Mouse (Mus musculus) intestine, postnatal 0 days (tissue): ENCODE results near the gene Lgals2. TPM values are rescaled to one million over a fixed set of nuclear protein-coding genes. Genes with fewer than 3 reads are reported as not detected.

ENCODE experiments used
- ATAC-seq: fragments of 200-750 bp; cut with Nextera tagmentation; 2 replicates; pipeline ENCODE4 v1.8.0; 2017; ENCODE audit warnings: mild to moderate bottlenecking, moderate TSS enrichment, moderate library complexity
- H3K27ac ChIP-seq: fragments of 300-500 bp; sonication (generic); 2 replicates; pipeline ENCODE4 v1.5.1; 2014; ENCODE audit warnings: mild to moderate bottlenecking, low read depth, low read length, moderate library complexity
- H3K27me3 ChIP-seq: fragments of 300-500 bp; sonication (generic); replicated peaks from 2 replicates; pipeline ENCODE4 v1.6.1; 2014; ENCODE audit warnings: low read length, mixed read lengths; ENCODE audit not compliant: control insufficient read depth, insufficient read depth
- H3K36me3 ChIP-seq: fragments of 300-500 bp; sonication (generic); 2 replicates; pipeline ENCODE4 v1.6.1; 2014; ENCODE audit warnings: mild to moderate bottlenecking, moderate library complexity; ENCODE audit not compliant: control insufficient read depth, insufficient read depth
- H3K4me1 ChIP-seq: fragments of 300-500 bp; sonication (generic); replicated peaks from 2 replicates; pipeline ENCODE4 v1.6.1; 2014; ENCODE audit warnings: antibody characterized with exemption, low read length, mixed read lengths; ENCODE audit not compliant: control insufficient read depth, insufficient read depth
- H3K4me2 ChIP-seq: fragments of 300-500 bp; sonication (generic); replicated peaks from 2 replicates; pipeline ENCODE4 v1.6.1; 2014; ENCODE audit warnings: low read depth, mild to moderate bottlenecking, moderate library complexity
- H3K4me3 ChIP-seq: fragments of 300-500 bp; sonication (generic); 2 replicates; pipeline ENCODE4 v1.5.1; 2014; ENCODE audit warnings: low read depth, low read length
- H3K9ac ChIP-seq: fragments of 300-500 bp; sonication (generic); 2 replicates; pipeline ENCODE4 v1.6.1; 2014; ENCODE audit warnings: mild to moderate bottlenecking, low read depth, low read length
- H3K9me3 ChIP-seq: fragments of 300-500 bp; sonication (generic); 2 replicates; pipeline ENCODE4 v1.6.1; 2016; ENCODE audit warnings: mixed run types; ENCODE audit not compliant: control insufficient read depth
- CTCF ChIP-seq: sonication (generic); IDR thresholded peaks from 2 replicates; pipeline ENCODE4 v1.5.1; 2016; ENCODE audit warnings: low read depth, mild to moderate bottlenecking, control low read depth, antibody characterized with exemption, moderate library complexity
- WGBS: fragments of 180-500 bp; shearing (Covaris S2); extraction: QIAGEN DNeasy Blood & Tissue Kit; methylation state at CpG from one replicate; pipeline ENCODE4 v1.1.7; 2014; 5-methylcytosine and 5-hydroxymethylcytosine counted together
- polyA plus RNA-seq: library from polyadenylated mRNA; unstranded; fragments of >200 nt; fragmentation: Nextera tagmentation; extraction: Ambion mirVana; gene quantifications from 2 replicates; pipeline ENCODE4 v1.2.1, GENCODE M21; 2015

Lgals2 gene
- polyA plus RNA-seq, 1 experiment from 2014 or later, result 787 TPM

GRCm38 (mm10) chr15:78846352-78846751, 9.0 kb downstream of the Lgals2 start:
- no peak overlapping the region for H3K9ac ChIP-seq
- 74% methylated on average over 8 of the region's 8 CpGs for WGBS
- H3K27me3 ChIP-seq, result no peaks in the 10 kb centered on the region
- H3K4me3 ChIP-seq, result no peak overlapping the region
- H3K27ac ChIP-seq, result no peak overlapping the region
- H3K9me3 ChIP-seq, result no peaks in the 10 kb centered on the region
- H3K4me2 ChIP-seq, result no peak overlapping the region
- TF ChIP-seq CTCF, result no peak
- peaks cover 18% of the 10 kb centered on the region; the same call in 1 of the 2 replicates for H3K4me1 ChIP-seq
- ATAC-seq, result no peak
- peaks cover 11% of the 10 kb centered on the region; the same call in 1 of the 2 replicates for H3K36me3 ChIP-seq

GRCm38 (mm10) chr15:78845867-78846266, 9.5 kb downstream of the Lgals2 start:
- 52% methylated on average over 8 of the region's 8 CpGs for WGBS
- H3K4me3 ChIP-seq, result no peak overlapping the region

GRCm38 (mm10) chr15:78845321-78845720, 10.0 kb downstream of the Lgals2 start:
- 27% methylated on average over 11 of the region's 11 CpGs for WGBS
- no peak for TF ChIP-seq CTCF
- Histone ChIP-seq H3K4me2 (peak overlapping the region; percentile 92), H3K4me3 (peak overlapping the region; percentile 68; the same call in 1 of the 2 replicates), H3K9me3 (no peaks in the 10 kb centered on the region), H3K9ac (no peak overlapping the region), H3K4me1 (peaks cover 9% of the 10 kb centered on the region), H3K27ac (peak overlapping the region; percentile 91; the same call in 1 of the 2 replicates), H3K36me3 (peaks cover 11% of the 10 kb centered on the region; the same call in 1 of the 2 replicates), H3K27me3 (no peaks in the 10 kb centered on the region)
- peak; percentile 29 for ATAC-seq

More at GRCm38 (mm10) chr15:78845867-78846266, 9.5 kb downstream of the Lgals2 start:
- no peak for TF ChIP-seq CTCF
- Histone ChIP-seq H3K27ac (no peak overlapping the region), H3K9ac (no peak overlapping the region), H3K36me3 (peaks cover 11% of the 10 kb centered on the region; the same call in 1 of the 2 replicates), H3K4me1 (peaks cover 13% of the 10 kb centered on the region; the same call in 1 of the 2 replicates), H3K27me3 (no peaks in the 10 kb centered on the region), H3K4me2 (peak overlapping the region; percentile 92), H3K9me3 (no peaks in the 10 kb centered on the region)
- ATAC-seq, result no peak

DNA sequence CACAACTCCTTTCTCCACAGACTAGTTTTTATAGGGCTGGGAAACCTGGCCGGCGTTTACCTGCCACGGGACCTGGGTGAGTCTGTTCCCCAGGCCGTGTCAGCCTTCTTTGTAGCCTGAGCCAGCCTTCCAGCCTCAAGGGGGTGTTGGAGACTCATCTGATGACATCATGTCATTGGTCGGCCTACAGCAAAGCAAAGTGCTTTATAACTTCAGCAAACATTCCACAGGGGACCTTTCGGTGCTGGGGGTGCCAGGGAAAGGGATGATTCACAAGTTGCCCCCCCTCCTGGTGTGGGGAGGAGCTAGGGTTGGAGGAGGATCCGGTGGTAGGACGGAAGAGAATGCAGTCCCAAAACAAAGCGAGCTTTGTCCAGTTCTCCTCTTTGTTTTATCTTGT, 10.5 kb downstream of the Lgals2 start:
- peak; percentile 54 for TF ChIP-seq CTCF
- Histone ChIP-seq H3K9me3 (no peaks in the 10 kb centered on the region), H3K4me3 (peak overlapping the region; percentile 68), H3K27me3 (no peaks in the 10 kb centered on the region), H3K9ac (no peak overlapping the region), H3K4me1 (peaks cover 9% of the 10 kb centered on the region), H3K4me2 (peak overlapping the region; percentile 92), H3K36me3 (peaks cover 11% of the 10 kb centered on the region; the same call in 1 of the 2 replicates), H3K27ac (peak overlapping the region; percentile 91; the same call in 1 of the 2 replicates)
- peak; percentile 61 for ATAC-seq
- WGBS, result 12% methylated on average over 9 of the region's 9 CpGs

DNA sequence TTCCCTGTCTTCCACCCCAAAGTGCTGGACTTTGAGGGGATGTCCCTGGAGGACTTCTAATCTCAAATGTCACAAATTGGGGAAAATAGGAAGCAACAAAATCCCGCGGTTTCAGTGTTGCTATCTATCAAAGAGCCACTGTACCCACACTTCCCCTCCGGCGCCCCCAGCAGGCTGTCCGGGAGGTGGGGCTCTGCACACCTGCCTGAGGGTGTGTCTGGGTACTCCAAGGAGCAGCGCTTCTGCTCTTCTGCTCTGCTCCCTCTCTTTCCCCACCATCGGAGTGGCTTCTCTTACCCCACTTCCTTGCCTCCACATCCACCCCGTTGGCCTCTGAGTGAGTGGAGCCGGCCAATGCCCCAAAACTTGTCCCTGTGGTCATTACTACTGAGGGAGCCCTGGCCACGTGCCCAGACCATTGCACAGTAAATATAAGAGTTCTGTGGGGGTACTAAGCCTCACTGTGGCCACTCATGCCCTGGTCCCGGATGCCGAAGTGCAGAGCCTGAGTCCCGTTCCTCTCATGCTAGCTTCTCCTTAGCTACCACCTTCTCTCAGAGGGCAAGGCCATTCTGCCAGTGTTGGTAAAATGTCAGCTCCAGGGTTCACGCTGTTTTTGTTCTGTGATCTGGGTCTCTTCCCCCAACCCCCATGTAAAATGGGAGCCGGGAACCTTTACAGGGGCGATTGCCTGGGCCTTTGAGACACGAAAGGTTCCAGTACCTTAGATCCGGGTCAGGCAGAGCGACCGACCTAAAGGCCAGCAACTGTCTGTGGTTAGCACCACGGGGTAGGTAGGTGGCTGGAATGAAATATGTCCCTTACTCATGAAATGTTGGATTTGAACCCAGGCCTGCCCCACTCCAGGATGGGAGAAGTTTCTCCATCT, 11.5 kb downstream of the Lgals2 start:
- 19% methylated on average over 21 of the region's 21 CpGs for WGBS
- Histone ChIP-seq H3K27ac (peak overlapping the region; percentile 91), H3K9ac (peak overlapping the region; percentile 85), H3K4me2 (peak overlapping the region; percentile 92), H3K27me3 (no peaks in the 10 kb centered on the region), H3K4me1 (peaks cover 9% of the 10 kb centered on the region), H3K4me3 (peak overlapping the region; percentile 68), H3K9me3 (no peaks in the 10 kb centered on the region), H3K36me3 (peaks cover 11% of the 10 kb centered on the region; the same call in 1 of the 2 replicates)
- TF ChIP-seq CTCF, result peak; percentile 57
- ATAC-seq, result peak; percentile 29; the same call in 1 of the 2 replicates
